Mouse (Mus musculus): ENCODE data around the gene Ccser1. TPM values are rescaled to one million over a fixed set of nuclear protein-coding genes. Genes with fewer than 3 reads are reported as not detected.

Ccser1 gene
- polyA plus RNA-seq, 1 experiment, result 5.3 TPM

DNA sequence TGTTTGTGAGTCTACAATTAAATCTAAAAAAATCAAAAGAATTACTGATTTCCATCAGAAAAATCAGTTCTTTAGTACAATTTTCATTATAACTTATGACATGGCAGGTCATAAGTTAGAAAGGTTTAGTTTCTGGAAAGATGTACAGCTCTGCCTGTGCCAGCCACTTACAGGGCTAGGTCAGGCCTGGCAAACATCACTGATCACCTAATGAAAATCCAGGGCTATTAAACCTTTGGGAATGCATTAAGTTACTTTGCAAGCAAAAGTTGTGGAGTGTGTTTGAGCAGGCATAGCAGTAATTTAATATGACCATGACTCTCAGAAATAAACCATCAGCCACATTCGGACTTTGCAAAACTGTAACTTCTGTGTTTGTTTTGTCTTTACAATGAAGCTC, 36.4 kb downstream of the Ccser1 start:
- no peak overlapping the region for H3K4me3 ChIP-seq (ENCODE audit: insufficient read depth, low read length)
- no peak overlapping the region for H3K27ac ChIP-seq (ENCODE audit: insufficient read depth, low read length)
- TF ChIP-seq POLR2A (IDR thresholded peaks at IDR 0.05; ENCODE audit: low read depth, low read length), result no peak
- TF ChIP-seq CTCF (IDR thresholded peaks at IDR 0.05; ENCODE audit: borderline replicate concordance, insufficient read depth, low read length), result no peak
- H3K4me1 ChIP-seq (ENCODE audit: control insufficient read depth, insufficient read depth, low read length), result peaks cover 5% of the 10 kb centered on the region

- Histone ChIP-seq H3K4me1 (ENCODE audit: control insufficient read depth, insufficient read depth, low read length) (peaks cover 5% of the 10 kb centered on the region), H3K4me3 (ENCODE audit: insufficient read depth, low read length) (no peak overlapping the region), H3K27ac (ENCODE audit: insufficient read depth, low read length) (0 out of 2 replicates have a peak overlapping the region, but pooled peaks have one; percentile 34)
- TF ChIP-seq CTCF (IDR thresholded peaks at IDR 0.05; ENCODE audit: borderline replicate concordance, insufficient read depth, low read length) (no peak), POLR2A (IDR thresholded peaks at IDR 0.05; ENCODE audit: low read depth, low read length) (no peak)
Measured at GRCm38 (mm10) chr6:61217717-61218116, 37.6 kb downstream of the Ccser1 start.

- H3K4me1 ChIP-seq (ENCODE audit: control insufficient read depth, insufficient read depth, low read length), result peaks cover 2% of the 10 kb centered on the region; the same call in 1 of the 2 replicates
- no peak for TF ChIP-seq POLR2A (IDR thresholded peaks at IDR 0.05; ENCODE audit: low read depth, low read length)
- no peak for TF ChIP-seq CTCF (IDR thresholded peaks at IDR 0.05; ENCODE audit: borderline replicate concordance, insufficient read depth, low read length)
- no peak overlapping the region for H3K4me3 ChIP-seq (ENCODE audit: insufficient read depth, low read length)
- H3K27ac ChIP-seq (ENCODE audit: insufficient read depth, low read length), result no peak overlapping the region
Measured at GRCm38 (mm10) chr6:61223563-61223962, 43.4 kb downstream of the Ccser1 start.

GRCm38 (mm10) chr6:61225302-61225701, 45.2 kb downstream of the Ccser1 start:
- Histone ChIP-seq H3K4me3 (ENCODE audit: insufficient read depth, low read length) (no peak overlapping the region), H3K27ac (ENCODE audit: insufficient read depth, low read length) (no peak overlapping the region), H3K4me1 (ENCODE audit: control insufficient read depth, insufficient read depth, low read length) (peaks cover 2% of the 10 kb centered on the region; the same call in 1 of the 2 replicates)
- TF ChIP-seq POLR2A (IDR thresholded peaks at IDR 0.05; ENCODE audit: low read depth, low read length) (no peak), CTCF (IDR thresholded peaks at IDR 0.05; ENCODE audit: borderline replicate concordance, insufficient read depth, low read length) (no peak)

DNA sequence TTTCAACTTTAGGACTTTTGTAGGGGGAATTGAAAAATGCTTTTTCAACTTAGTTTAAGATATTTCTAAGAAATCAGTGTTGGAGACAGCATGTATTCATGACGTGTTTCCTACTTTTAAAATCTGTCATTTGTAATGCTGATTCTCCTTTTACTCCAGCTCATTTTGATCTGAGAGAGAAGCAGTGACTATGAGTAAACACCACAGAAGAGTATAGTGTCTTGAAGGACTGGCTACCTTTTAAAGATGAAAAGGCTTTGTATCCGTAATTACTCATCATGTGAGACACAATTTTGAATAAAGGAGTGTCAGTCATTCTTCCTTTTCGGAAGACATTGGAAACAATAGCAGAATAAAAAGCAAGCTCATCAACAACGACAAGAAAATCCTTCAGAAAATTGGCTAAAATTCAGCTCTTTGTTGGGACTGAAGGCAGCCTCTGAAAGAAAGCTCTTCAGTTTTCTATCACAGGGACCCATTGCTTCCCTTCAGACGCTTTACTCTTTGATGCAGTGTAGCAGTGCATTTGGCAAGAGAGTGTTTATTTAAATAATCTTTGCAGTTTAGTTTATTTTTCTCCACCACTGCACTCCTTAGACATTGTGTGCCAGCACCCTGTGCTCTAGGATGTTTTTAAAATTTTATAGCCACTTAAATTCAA, 50.1 kb downstream of the Ccser1 start:
- no peak for TF ChIP-seq POLR2A (IDR thresholded peaks at IDR 0.05; ENCODE audit: low read depth, low read length)
- TF ChIP-seq CTCF (IDR thresholded peaks at IDR 0.05; ENCODE audit: borderline replicate concordance, insufficient read depth, low read length), result no peak
- H3K4me3 ChIP-seq (ENCODE audit: insufficient read depth, low read length), result no peak overlapping the region
- H3K4me1 ChIP-seq (ENCODE audit: control insufficient read depth, insufficient read depth, low read length), result peaks cover 20% of the 10 kb centered on the region
- H3K27ac ChIP-seq (ENCODE audit: insufficient read depth, low read length), result no peak overlapping the region

DNA sequence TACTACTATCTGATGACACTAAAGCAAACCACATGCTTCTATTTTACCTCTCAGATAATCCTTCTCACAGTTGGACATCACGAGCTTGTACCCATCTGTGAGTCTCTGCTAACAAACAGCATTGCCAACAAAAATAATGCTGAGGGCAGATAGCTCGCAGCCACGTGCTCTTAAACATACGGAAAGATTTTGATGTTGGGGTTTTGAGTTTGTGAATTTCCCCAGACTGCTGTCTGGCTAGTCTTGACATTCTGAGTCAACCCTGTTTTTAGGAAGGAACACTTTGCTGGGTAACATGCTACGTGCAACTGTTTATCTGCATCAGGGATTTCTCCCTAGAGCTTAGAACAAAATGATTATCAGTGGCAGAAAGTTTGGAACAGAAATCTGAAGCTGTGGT, 52.9 kb downstream of the Ccser1 start:
- peak overlapping the region; percentile 94 for H3K27ac ChIP-seq (ENCODE audit: insufficient read depth, low read length)
- no peak overlapping the region for H3K4me3 ChIP-seq (ENCODE audit: insufficient read depth, low read length)
- peaks cover 18% of the 10 kb centered on the region for H3K4me1 ChIP-seq (ENCODE audit: control insufficient read depth, insufficient read depth, low read length)
- no peak for TF ChIP-seq CTCF (IDR thresholded peaks at IDR 0.05; ENCODE audit: borderline replicate concordance, insufficient read depth, low read length)
- TF ChIP-seq POLR2A (IDR thresholded peaks at IDR 0.05; ENCODE audit: low read depth, low read length), result no peak

DNA sequence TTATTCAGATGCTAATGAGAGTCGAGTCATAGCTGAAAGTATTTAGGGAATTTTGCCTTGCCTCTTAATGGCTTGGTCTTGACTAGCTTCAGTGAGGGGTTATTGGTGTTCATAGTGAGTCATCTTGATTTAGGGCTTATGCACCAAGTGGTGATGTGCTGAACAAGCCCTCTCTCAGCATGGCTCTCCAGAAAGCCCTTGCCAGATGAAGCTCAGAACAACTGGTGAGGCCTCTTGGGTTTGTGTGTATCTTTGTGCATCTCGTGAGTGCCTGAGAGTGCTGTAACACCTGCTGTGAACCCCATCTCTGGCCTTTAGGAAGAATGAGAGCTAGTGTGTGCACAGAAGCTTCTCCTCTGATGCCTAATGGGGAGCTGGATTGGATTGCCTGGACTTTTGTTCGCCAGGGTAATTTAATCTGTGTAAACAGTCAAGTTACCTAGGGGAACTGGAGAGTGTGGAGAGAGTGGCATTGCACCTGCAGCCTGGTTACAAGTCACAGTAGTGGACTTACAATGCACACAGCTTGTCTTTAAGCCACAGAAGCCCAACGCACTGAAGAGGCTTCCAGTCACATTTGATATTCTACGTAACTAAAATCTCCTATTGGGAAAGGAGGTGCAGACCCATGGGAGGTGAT, 53.5 kb downstream of the Ccser1 start:
- peak overlapping the region; percentile 81 for H3K27ac ChIP-seq (ENCODE audit: insufficient read depth, low read length)
- H3K4me1 ChIP-seq (ENCODE audit: control insufficient read depth, insufficient read depth, low read length), result peaks cover 18% of the 10 kb centered on the region
- no peak overlapping the region for H3K4me3 ChIP-seq (ENCODE audit: insufficient read depth, low read length)
- no peak for TF ChIP-seq POLR2A (IDR thresholded peaks at IDR 0.05; ENCODE audit: low read depth, low read length)
- no peak for TF ChIP-seq CTCF (IDR thresholded peaks at IDR 0.05; ENCODE audit: borderline replicate concordance, insufficient read depth, low read length)

GRCm38 (mm10) chr6:61240618-61241017, 60.5 kb downstream of the Ccser1 start:
- TF ChIP-seq CTCF (IDR thresholded peaks at IDR 0.05; ENCODE audit: borderline replicate concordance, insufficient read depth, low read length), result no peak
- no peak for TF ChIP-seq POLR2A (IDR thresholded peaks at IDR 0.05; ENCODE audit: low read depth, low read length)
- H3K27ac ChIP-seq (ENCODE audit: insufficient read depth, low read length), result no peak overlapping the region
- H3K4me1 ChIP-seq (ENCODE audit: control insufficient read depth, insufficient read depth, low read length), result 0 out of 2 replicates have a peak, but pooled peaks cover 3% of the 10 kb centered on the region
- no peak overlapping the region for H3K4me3 ChIP-seq (ENCODE audit: insufficient read depth, low read length)

DNA sequence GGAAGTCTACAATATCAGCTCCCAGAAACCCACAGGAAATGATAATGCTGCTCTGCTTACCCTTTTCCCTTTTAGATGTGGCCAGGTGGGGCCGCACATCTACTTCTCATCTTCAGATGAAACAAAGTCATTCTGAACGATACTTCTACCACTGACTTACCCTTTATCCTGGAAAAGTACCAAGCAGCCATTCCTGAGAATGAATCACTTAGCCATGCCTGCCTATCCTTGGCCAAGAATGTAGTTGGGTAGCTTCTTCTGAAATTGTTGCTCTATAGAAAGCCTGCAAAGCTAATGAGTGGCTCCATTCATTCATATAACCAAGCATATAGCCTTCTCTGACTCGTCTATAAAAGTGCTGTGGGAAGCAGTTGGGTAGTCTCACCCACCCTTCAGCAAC, 62.4 kb downstream of the Ccser1 start:
- no peak for TF ChIP-seq POLR2A (IDR thresholded peaks at IDR 0.05; ENCODE audit: low read depth, low read length)
- TF ChIP-seq CTCF (IDR thresholded peaks at IDR 0.05; ENCODE audit: borderline replicate concordance, insufficient read depth, low read length), result no peak
- H3K27ac ChIP-seq (ENCODE audit: insufficient read depth, low read length), result no peak overlapping the region
- H3K4me3 ChIP-seq (ENCODE audit: insufficient read depth, low read length), result no peak overlapping the region
- peaks cover 3% of the 10 kb centered on the region; the same call in 1 of the 2 replicates for H3K4me1 ChIP-seq (ENCODE audit: control insufficient read depth, insufficient read depth, low read length)

DNA sequence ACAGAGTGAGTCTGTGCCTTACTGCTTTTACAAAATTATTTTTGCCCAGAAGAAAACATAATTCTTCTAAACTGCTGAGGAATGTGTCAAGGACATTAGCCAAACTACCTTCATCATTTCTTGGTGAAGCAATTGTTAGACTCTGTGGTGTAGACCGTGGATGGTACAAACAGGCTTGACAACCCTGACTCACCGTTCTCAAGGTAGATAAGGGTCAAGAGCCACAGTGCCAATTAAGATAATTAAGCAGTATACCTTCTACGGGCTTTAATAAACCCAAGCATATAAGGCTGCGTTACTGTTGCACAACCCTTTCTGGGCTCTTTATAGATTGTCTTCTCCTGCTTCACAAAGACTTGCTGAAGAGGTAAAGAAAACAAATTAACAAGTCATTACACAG, 66.4 kb downstream of the Ccser1 start:
- Histone ChIP-seq H3K27ac (ENCODE audit: insufficient read depth, low read length) (peak overlapping the region; percentile 40; the same call in 1 of the 2 replicates), H3K4me3 (ENCODE audit: insufficient read depth, low read length) (no peak overlapping the region), H3K4me1 (ENCODE audit: control insufficient read depth, insufficient read depth, low read length) (peaks cover 3% of the 10 kb centered on the region; the same call in 1 of the 2 replicates)
- no peak for TF ChIP-seq CTCF (IDR thresholded peaks at IDR 0.05; ENCODE audit: borderline replicate concordance, insufficient read depth, low read length)
- no peak for TF ChIP-seq POLR2A (IDR thresholded peaks at IDR 0.05; ENCODE audit: low read depth, low read length)

All from embryonic fibroblast, embryonic 13.5 days (primary cell).